Mouse (Mus musculus): ENCODE measurements around the gene Dlx3. TPM values are rescaled to one million over a fixed set of nuclear protein-coding genes. Genes with fewer than 3 reads are reported as not detected.

Dlx3 gene
- polyA plus RNA-seq, 1 experiment from 2014 or later: 0.27 TPM

DNA sequence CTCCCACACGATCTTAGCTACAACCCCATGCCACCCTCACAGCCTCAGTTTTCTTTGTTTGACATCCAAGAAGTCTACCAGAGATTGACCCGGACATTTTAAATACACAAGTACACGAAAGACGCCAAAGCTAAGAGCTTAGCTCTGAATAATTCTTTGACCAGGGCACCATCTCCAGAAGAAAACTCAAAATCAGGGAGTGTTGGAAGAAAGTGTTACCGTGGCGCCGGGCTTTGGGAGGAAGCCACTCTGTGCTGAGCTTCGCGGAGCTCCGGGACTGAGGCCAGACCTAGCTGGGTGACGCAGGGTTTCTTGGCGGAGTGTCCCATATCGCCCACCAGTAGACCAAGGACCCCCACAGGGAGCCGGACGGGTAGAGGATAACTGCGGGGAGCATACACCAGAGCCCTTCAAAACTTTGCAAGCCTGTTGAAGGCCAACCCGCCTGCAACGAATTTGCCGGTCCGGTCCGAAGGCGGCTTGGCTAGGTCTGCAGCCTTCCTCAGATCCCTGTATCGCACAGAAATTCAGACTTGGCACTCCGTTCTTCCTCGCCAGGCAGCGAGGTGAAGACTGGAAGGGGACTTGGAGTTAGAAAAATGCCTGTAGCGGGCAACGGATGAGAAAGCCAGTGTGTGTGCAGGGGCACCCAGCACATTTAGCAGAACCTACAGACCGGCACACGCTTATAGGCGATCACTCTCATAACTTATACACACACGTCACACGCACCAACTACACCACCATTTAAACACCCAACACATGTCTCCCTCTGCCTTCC is 30.5 kb downstream of the Dlx3 start:
- H3K36me3 ChIP-seq: no peaks in the 10 kb centered on the region
- no peak for ATAC-seq
- H3K27ac ChIP-seq: no peak overlapping the region
- H3K27me3 ChIP-seq: peaks cover 89% of the 10 kb centered on the region
- no peak overlapping the region for H3K4me2 ChIP-seq (replicated peaks)
- 1% methylated on average over 33 of the region's 33 CpGs for WGBS
- no peaks in the 10 kb centered on the region; the same call in 1 of the 2 replicates for H3K9me3 ChIP-seq
- no peak overlapping the region for H3K4me3 ChIP-seq (replicated peaks)
- H3K4me1 ChIP-seq (replicated peaks): peaks cover 12% of the 10 kb centered on the region
- no peak overlapping the region for H3K9ac ChIP-seq (replicated peaks)

DNA sequence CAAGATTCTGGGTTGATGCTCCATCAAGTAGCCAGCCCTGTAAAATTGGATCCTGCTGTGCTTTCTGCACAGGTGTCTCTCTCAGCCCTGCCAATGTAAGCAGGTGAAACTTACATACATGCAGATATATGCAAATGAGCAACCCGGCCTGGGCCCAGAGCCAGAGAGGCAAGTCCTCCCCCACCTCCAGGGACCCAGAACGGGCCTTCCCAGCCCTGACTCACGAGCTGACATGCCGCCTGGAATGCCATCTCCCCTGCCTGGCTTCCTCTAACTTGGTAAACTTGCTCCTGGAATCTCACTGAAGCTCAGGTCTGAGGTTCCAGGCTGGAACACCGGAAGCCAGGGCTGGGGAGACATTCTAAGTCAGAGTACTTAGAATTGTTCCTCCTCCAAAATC is 33.2 kb downstream of the Dlx3 start:
- 31% methylated on average over 5 of the region's 5 CpGs for WGBS
- ATAC-seq: no peak
- Histone ChIP-seq H3K4me3 (replicated peaks) (no peak overlapping the region), H3K36me3 (no peaks in the 10 kb centered on the region), H3K4me2 (replicated peaks) (no peak overlapping the region), H3K27ac (no peak overlapping the region), H3K9ac (replicated peaks) (no peak overlapping the region), H3K4me1 (replicated peaks) (peaks cover 4% of the 10 kb centered on the region; the same call in 1 of the 2 replicates), H3K9me3 (no peaks in the 10 kb centered on the region; the same call in 1 of the 2 replicates), H3K27me3 (peaks cover 66% of the 10 kb centered on the region)

DNA sequence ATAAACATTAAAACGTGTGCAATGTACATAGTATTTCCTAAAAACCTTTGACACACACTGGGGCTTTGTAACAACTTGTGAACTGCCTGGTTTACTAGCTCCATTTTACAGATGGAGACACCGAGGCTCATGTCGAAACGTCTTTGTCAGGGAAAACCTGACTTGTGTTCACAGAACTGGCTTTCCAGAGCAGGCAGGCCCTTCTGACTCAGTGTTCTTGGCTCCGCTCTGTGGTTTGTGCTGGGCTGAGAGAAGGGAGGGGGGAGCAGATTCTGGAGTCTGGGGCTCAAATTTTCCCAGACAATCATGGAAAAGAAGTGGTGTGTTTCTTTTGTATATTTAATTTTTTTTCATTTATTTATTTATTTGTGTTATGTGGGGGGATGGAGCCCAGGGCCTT is 33.8 kb downstream of the Dlx3 start:
- Histone ChIP-seq H3K27me3 (peaks cover 60% of the 10 kb centered on the region), H3K4me1 (replicated peaks) (peaks cover 4% of the 10 kb centered on the region; the same call in 1 of the 2 replicates), H3K36me3 (no peaks in the 10 kb centered on the region), H3K27ac (no peak overlapping the region), H3K9me3 (no peaks in the 10 kb centered on the region; the same call in 1 of the 2 replicates), H3K4me3 (replicated peaks) (no peak overlapping the region), H3K9ac (replicated peaks) (no peak overlapping the region), H3K4me2 (replicated peaks) (no peak overlapping the region)
- no peak for ATAC-seq
- 79% methylated on average over 5 of the region's 5 CpGs for WGBS

DNA sequence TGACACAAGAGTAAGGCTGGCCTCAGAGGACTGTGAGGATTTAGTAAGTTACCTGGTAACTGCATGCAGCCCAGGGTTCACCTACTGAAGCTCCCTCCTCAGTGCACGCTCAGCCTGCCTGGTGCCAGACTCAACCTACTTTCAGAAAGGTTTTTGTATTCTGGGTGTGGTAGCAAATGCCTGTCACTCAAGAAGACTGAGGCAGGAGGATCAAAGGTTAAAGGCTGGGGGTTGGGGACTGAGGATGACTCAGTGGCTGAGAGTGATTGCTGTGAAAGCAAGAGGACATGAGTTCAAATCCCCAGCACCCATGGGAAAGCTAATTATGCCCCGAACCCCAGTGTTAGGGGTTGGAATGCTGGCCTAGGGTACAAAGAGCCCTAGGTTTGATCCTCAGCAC is 35.6 kb downstream of the Dlx3 start:
- Histone ChIP-seq H3K27ac (no peak overlapping the region), H3K27me3 (peaks cover 42% of the 10 kb centered on the region), H3K9ac (replicated peaks) (no peak overlapping the region), H3K4me1 (replicated peaks) (peaks cover 1% of the 10 kb centered on the region; the same call in 1 of the 2 replicates), H3K4me2 (replicated peaks) (no peak overlapping the region), H3K9me3 (no peaks in the 10 kb centered on the region), H3K36me3 (no peaks in the 10 kb centered on the region), H3K4me3 (replicated peaks) (no peak overlapping the region)
- ATAC-seq: no peak
- WGBS: 77% methylated on average over 2 of the region's 2 CpGs

DNA sequence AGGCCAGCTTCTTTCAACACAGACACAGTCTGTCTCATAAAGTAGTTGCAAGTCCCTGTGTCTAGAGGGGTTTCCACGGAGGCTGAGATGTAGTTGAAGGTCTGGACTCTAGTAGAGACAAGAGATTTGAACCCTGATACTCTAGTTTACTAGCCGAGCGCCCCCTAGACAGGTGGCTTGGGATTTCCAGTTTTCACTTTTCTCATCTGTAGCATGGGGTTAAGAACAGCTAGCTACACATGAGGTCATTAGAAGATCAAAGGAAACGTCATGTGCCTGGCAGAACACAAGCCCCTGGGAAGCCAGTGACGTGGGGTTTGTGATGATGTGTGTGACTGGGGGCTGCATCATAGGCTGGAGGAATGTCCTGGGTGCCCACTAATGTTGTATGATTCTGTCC is 37.4 kb downstream of the Dlx3 start:
- Histone ChIP-seq H3K4me1 (replicated peaks) (no peaks in the 10 kb centered on the region), H3K4me2 (replicated peaks) (no peak overlapping the region), H3K9ac (replicated peaks) (no peak overlapping the region), H3K36me3 (no peaks in the 10 kb centered on the region), H3K27me3 (peaks cover 23% of the 10 kb centered on the region), H3K4me3 (replicated peaks) (no peak overlapping the region), H3K9me3 (no peaks in the 10 kb centered on the region), H3K27ac (no peak overlapping the region)
- ATAC-seq: no peak
- WGBS: 54% methylated on average over 5 of the region's 5 CpGs

DNA sequence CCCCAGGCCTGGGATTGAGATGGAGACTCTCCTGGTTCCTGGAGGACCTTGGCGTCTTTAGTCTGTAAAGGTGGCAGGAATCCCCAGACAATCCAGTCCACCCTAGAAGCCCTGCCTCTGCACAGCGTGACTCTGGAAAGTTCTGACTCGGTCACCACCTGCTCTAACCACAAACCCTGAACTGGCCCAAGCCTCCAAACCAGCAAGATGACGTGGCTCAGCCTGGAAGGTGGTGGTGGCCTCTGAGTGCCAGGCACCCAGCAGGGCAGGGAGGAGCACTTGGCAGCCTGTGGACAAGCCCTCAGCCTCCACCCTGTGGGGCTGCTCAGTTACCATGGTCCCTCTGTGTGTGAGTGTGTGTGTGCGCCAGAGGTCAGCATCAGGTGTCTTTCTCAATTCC is 38.0 kb downstream of the Dlx3 start:
- no peak overlapping the region for H3K4me2 ChIP-seq (replicated peaks)
- peaks cover 18% of the 10 kb centered on the region for H3K27me3 ChIP-seq
- no peak overlapping the region for H3K27ac ChIP-seq
- 76% methylated on average over 5 of the region's 5 CpGs for WGBS
- H3K4me1 ChIP-seq (replicated peaks): no peaks in the 10 kb centered on the region
- ATAC-seq: no peak
- no peak overlapping the region for H3K4me3 ChIP-seq (replicated peaks)
- H3K9ac ChIP-seq (replicated peaks): no peak overlapping the region
- H3K9me3 ChIP-seq: no peaks in the 10 kb centered on the region
- no peaks in the 10 kb centered on the region for H3K36me3 ChIP-seq

DNA sequence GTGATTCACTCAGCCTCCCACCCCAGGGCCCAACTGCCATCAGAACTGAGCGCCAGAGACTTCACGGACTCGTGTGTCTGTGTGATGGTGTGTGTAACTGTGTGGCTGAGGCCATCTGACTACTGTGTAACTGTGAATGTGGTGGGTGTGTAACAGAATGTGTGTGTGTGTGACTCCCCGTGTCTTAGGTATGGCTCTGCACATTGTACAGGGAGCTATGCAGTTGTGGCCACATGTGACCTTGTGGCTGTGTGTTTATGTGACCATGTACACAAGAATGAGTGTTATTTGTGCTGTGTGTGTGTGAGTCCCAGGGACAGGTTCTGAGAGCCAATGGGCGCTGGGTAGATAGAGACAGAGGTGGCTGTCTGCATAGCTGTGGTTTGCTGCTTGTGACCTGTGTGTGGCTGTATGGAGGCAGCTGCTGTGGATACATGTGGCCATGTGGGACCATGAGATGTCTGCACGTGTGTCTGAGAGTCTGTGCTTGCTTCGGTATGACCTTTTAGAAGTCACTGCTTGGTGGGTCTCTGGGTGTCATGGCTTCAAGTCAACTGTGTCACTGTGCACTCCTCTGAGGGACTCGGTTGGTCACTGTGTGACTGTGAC is 39.9 kb downstream of the Dlx3 start:
- ATAC-seq: no peak
- H3K27ac ChIP-seq: no peak overlapping the region
- H3K4me3 ChIP-seq (replicated peaks): no peak overlapping the region
- no peak overlapping the region for H3K9ac ChIP-seq (replicated peaks)
- no peaks in the 10 kb centered on the region for H3K36me3 ChIP-seq
- no peak overlapping the region for H3K4me2 ChIP-seq (replicated peaks)
- 89% methylated on average over 8 of the region's 8 CpGs for WGBS
- no peaks in the 10 kb centered on the region for H3K4me1 ChIP-seq (replicated peaks)
- no peaks in the 10 kb centered on the region for H3K9me3 ChIP-seq
- 0 out of 2 replicates have a peak, but pooled peaks cover 3% of the 10 kb centered on the region for H3K27me3 ChIP-seq

DNA sequence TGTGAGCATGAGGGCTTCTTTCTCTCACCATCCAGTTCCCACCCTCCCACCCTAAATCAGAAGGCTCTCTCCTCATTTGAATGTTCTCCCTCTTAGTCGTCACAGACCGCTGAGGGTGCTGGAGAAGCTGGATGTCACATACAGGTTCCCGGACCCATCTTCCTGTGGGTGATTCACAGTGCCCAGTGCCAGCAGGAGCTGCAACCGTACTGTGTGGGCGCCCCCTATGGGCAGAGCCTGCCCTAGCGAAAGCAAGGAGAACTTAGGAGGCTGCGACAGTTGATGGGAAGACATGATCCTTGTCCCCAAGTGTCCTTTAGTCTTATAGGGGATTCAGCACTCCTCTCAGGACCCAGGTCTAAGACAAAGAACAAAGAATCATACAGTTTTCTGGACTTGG is 40.8 kb downstream of the Dlx3 start:
- ATAC-seq: no peak

DNA sequence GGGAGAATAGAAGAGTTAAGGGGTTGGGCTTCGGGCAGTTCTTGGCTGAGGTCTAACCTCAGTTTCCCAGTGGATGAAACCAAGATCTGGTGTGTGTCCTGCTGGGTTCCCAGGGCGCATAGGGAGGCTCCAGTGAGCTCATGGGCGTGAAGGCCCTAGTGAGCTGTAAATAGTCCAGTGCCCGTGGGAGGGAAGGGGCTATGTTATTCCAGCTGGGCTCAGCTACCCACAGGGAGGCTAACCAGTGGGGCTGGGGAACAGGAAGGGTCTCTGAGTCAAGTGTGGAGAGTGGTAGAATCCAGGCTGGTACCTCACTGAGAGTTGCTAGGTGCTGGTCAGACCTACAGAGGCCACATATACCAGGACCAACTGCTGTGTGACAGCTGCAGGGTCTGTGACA is 41.8 kb downstream of the Dlx3 start:
- no peaks in the 10 kb centered on the region for H3K36me3 ChIP-seq
- H3K4me1 ChIP-seq (replicated peaks): no peaks in the 10 kb centered on the region
- no peak overlapping the region for H3K4me3 ChIP-seq (replicated peaks)
- 0 out of 2 replicates have a peak, but pooled peaks cover 3% of the 10 kb centered on the region for H3K27me3 ChIP-seq
- H3K9ac ChIP-seq (replicated peaks): no peak overlapping the region
- ATAC-seq: no peak
- no peak overlapping the region for H3K4me2 ChIP-seq (replicated peaks)
- H3K27ac ChIP-seq: no peak overlapping the region
- no peaks in the 10 kb centered on the region for H3K9me3 ChIP-seq
- 80% methylated on average over 4 of the region's 4 CpGs for WGBS

More for the DNA sequence above, 40.8 kb downstream of the Dlx3 start:
- 51% methylated on average over 7 of the region's 7 CpGs for WGBS
- Histone ChIP-seq H3K4me3 (replicated peaks) (no peak overlapping the region), H3K9ac (replicated peaks) (no peak overlapping the region), H3K27me3 (0 out of 2 replicates have a peak, but pooled peaks cover 3% of the 10 kb centered on the region), H3K4me2 (replicated peaks) (no peak overlapping the region), H3K4me1 (replicated peaks) (no peaks in the 10 kb centered on the region), H3K27ac (no peak overlapping the region), H3K9me3 (no peaks in the 10 kb centered on the region), H3K36me3 (no peaks in the 10 kb centered on the region)

DNA sequence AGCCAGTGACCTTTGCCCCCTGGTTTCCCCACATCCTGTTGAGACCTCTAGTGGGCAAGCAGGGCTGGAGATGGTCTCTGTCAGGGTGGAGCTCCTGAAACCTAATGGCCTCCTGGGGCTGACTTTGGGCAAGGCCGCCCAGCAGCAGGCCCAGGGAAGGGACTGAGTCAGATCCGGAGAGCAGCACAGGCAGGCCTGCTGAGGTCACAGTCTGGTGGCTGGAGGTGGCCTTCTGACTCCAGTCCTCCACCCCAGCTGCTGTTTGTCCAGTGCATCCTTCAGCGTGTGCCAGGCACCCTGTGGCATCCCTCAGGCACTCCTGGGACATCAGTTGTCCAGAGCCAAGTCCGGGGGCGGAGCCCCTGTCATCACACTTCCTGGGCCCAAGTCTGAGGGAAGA is 45.9 kb downstream of the Dlx3 start:
- H3K9me3 ChIP-seq: no peaks in the 10 kb centered on the region
- ATAC-seq: no peak
- no peak overlapping the region for H3K4me3 ChIP-seq (replicated peaks)
- no peak overlapping the region for H3K9ac ChIP-seq (replicated peaks)
- H3K4me2 ChIP-seq (replicated peaks): no peak overlapping the region
- 80% methylated on average over 5 of the region's 5 CpGs for WGBS
- no peaks in the 10 kb centered on the region for H3K4me1 ChIP-seq (replicated peaks)
- no peaks in the 10 kb centered on the region for H3K36me3 ChIP-seq
- no peak overlapping the region for H3K27ac ChIP-seq
- no peaks in the 10 kb centered on the region for H3K27me3 ChIP-seq

Measured in midbrain, embryonic 13.5 days (tissue).